ENCODE assay signal across 16 mouse cellular contexts in the genomic region with DNA sequence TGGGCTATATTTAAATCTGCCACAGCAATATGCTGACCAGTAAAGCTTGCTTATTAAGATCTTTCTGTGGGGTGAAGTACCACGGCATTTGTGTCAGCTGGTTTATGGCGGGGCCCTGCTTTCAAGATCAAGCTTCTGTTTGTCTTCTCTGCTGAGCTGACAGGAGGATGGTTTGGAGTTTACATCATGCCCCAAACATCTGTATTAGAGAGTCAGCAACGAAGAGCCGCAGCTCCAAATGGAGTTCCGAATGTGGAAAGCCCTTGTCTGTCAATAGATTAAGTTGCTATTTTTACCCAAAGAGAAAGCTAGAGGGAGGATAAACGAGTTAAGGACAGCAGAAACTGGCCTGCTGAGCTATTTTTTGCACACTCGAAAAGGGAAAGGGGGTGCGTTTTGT.
DNase-seq lines count a peak whose midpoint lies in the region; ATAC-seq and TF ChIP-seq lines count a peak whose summit lies in the region.
"Had no signal": no experiment of that assay in that cellular context is flagged by ENCODE, and none has a peak within 500 bp of the region (broad histone marks: within the 10 kb centered on the region; RNA-seq: fewer than 3 reads in every experiment).

No protein-coding gene starts in this region.

- H3K4me1 ChIP-seq in midbrain, embryonic 10.5 days = peaks cover 12% of the 10 kb centered on the region
- H3K4me1 ChIP-seq in midbrain, embryonic 14.5 days (ENCODE audit: control insufficient read depth, insufficient read depth, low read length) = no peaks in the 10 kb centered on the region
- H3K4me1 ChIP-seq in heart, embryonic 16.5 days (ENCODE audit: control insufficient read depth, insufficient read depth, low read length) = peaks cover 21% of the 10 kb centered on the region
- H3K4me1 ChIP-seq: hindbrain, embryonic 13.5 days had no signal

- intact Hi-C loops in gastrocnemius, adult 2 months (cut with DNase I) = loop anchor here (5.0 kb wide), 1 partner anchor 49 kb away; no protein-coding TSS in a partner anchor

- peak overlapping the region; percentile 45 for H3K4me3 ChIP-seq in gastrocnemius, adult 2 months
- H3K4me3 ChIP-seq in midbrain, embryonic 10.5 days = no peak overlapping the region
- H3K4me3 ChIP-seq in midbrain, embryonic 14.5 days (replicated peaks; ENCODE audit: low read depth, low read length) = no peak overlapping the region
- no peak overlapping the region for H3K4me3 ChIP-seq in heart, embryonic 16.5 days (ENCODE audit: low read length)
- H3K4me3 ChIP-seq: hindbrain, embryonic 13.5 days; midbrain, embryonic 12.5 days; neural tube, embryonic 13.5 days had no signal

- H3K27ac ChIP-seq in gastrocnemius, adult 2 months = peak overlapping the region; percentile 71
- 0 out of 2 replicates have a peak overlapping the region, but pooled peaks have one; percentile 1 for H3K27ac ChIP-seq in midbrain, embryonic 10.5 days (replicated peaks)
- no peak overlapping the region for H3K27ac ChIP-seq in midbrain, embryonic 14.5 days (replicated peaks; ENCODE audit: low read depth, low read length)
- H3K27ac ChIP-seq in heart, embryonic 16.5 days (ENCODE audit: low read length) = peak overlapping the region; percentile 85
- H3K27ac ChIP-seq: hindbrain, embryonic 13.5 days; midbrain, embryonic 12.5 days; neural tube, embryonic 13.5 days had no signal

- no peak overlapping the region for H3K9ac ChIP-seq in midbrain, embryonic 14.5 days (replicated peaks; ENCODE audit: low read length)
- H3K9ac ChIP-seq in heart, embryonic 16.5 days (ENCODE audit: low read length) = peak overlapping the region; percentile 46; the same call in 1 of the 2 replicates
- H3K9ac ChIP-seq: hindbrain, embryonic 13.5 days; midbrain, embryonic 12.5 days; neural tube, embryonic 13.5 days had no signal

- no peaks in the 10 kb centered on the region for H3K27me3 ChIP-seq in midbrain, embryonic 10.5 days (ENCODE audit: low read depth, poor library complexity, severe bottlenecking)
- no peaks in the 10 kb centered on the region for H3K27me3 ChIP-seq in midbrain, embryonic 14.5 days (ENCODE audit: control insufficient read depth, insufficient read depth, low read length)
- no peaks in the 10 kb centered on the region for H3K27me3 ChIP-seq in heart, embryonic 16.5 days (ENCODE audit: control insufficient read depth, insufficient read depth, low read length)
- H3K27me3 ChIP-seq: hindbrain, embryonic 13.5 days; neural tube, embryonic 13.5 days had no signal

- WGBS in midbrain, embryonic 10.5 days = 60% methylated on average over 8 of the region's 8 CpGs
- WGBS in midbrain, embryonic 14.5 days = 41% methylated on average over 8 of the region's 8 CpGs
- WGBS in heart, embryonic 16.5 days = 8% methylated on average over 8 of the region's 8 CpGs

- no peaks in the 10 kb centered on the region for H3K36me3 ChIP-seq in midbrain, embryonic 10.5 days
- no peaks in the 10 kb centered on the region for H3K36me3 ChIP-seq in midbrain, embryonic 14.5 days (ENCODE audit: control insufficient read depth, insufficient read depth, low read length)
- H3K36me3 ChIP-seq in heart, embryonic 16.5 days (ENCODE audit: control insufficient read depth, insufficient read depth) = no peaks in the 10 kb centered on the region
- H3K36me3 ChIP-seq: hindbrain, embryonic 13.5 days; midbrain, embryonic 12.5 days; neural tube, embryonic 13.5 days had no signal

- no peak for TF ChIP-seq CTCF in gastrocnemius, adult 2 months (IDR thresholded peaks at IDR 0.05)

- no peak for DNase-seq in gastrocnemius, adult 2 months
- DNase-seq in gastrocnemius, postnatal 10 days = no peak
- no peak for DNase-seq in midbrain, embryonic 10.5 days (ENCODE audit: low spot score)
- no peak for DNase-seq in midbrain, embryonic 14.5 days
- DNase-seq in telencephalon, adult 2 months (ENCODE audit: low read depth, low spot score) = peak; percentile 38
- no peak for DNase-seq in left cerebral cortex, adult 9 months (ENCODE audit: low spot score in 2 of 2)
- DNase-seq: kidney, postnatal 25 days; layer of hippocampus, postnatal 36 days; retina, postnatal 1 day; thymus, postnatal 25 days had no signal

- ATAC-seq in midbrain, embryonic 14.5 days (ENCODE audit: low FRiP score, low TSS enrichment) = no peak
- peak; percentile 86 for ATAC-seq in heart, embryonic 16.5 days (replicated peaks; ENCODE audit: extremely low read depth, insufficient read depth, low FRiP score)
- ATAC-seq in CD4-positive, CD25-positive, alpha-beta regulatory T cell, adult 4 months = no peak

- H3K4me2 ChIP-seq in midbrain, embryonic 14.5 days (ENCODE audit: low read length) = no peak overlapping the region
- peak overlapping the region; percentile 40 for H3K4me2 ChIP-seq in heart, embryonic 16.5 days (ENCODE audit: low read depth, low read length)
- H3K4me2 ChIP-seq: hindbrain, embryonic 13.5 days; liver, embryonic 11.5 days; midbrain, embryonic 12.5 days; neural tube, embryonic 13.5 days had no signal

- no peaks in the 10 kb centered on the region for H3K9me3 ChIP-seq in midbrain, embryonic 10.5 days (replicated peaks)
- no peaks in the 10 kb centered on the region for H3K9me3 ChIP-seq in midbrain, embryonic 14.5 days (ENCODE audit: control insufficient read depth, low read length)
- H3K9me3 ChIP-seq in heart, embryonic 16.5 days (replicated peaks; ENCODE audit: control insufficient read depth, low read length) = no peaks in the 10 kb centered on the region
- H3K9me3 ChIP-seq: hindbrain, embryonic 13.5 days; midbrain, embryonic 12.5 days; neural tube, embryonic 13.5 days had no signal
